Mouse (Mus musculus) liver, embryonic 12.5 days (tissue): ENCODE measurements around the gene Itprip. TPM values are rescaled to one million over a fixed set of nuclear protein-coding genes. Genes with fewer than 3 reads are reported as not detected.

ENCODE experiments used
- ATAC-seq: fragments of 200-750 bp; cut with Nextera tagmentation; 2 replicates; pipeline ENCODE4 v1.8.0; 2017; ENCODE audit warnings: moderate number of reproducible peaks, mild to moderate bottlenecking, moderate library complexity
- H3K27ac ChIP-seq: fragments of 300-500 bp; sonication (generic); 2 replicates; pipeline ENCODE4 v1.5.1; 2016; ENCODE audit warnings: mild to moderate bottlenecking
- H3K27me3 ChIP-seq: fragments of 300-500 bp; sonication (generic); replicated peaks from 2 replicates; pipeline ENCODE4 v1.6.1; 2016; ENCODE audit warnings: mild to moderate bottlenecking, moderate library complexity
- H3K36me3 ChIP-seq: fragments of 300-500 bp; sonication (generic); 2 replicates; pipeline ENCODE4 v1.6.1; 2016; ENCODE audit warnings: mild to moderate bottlenecking, moderate library complexity
- H3K4me1 ChIP-seq: fragments of 300-500 bp; sonication (generic); 2 replicates; pipeline ENCODE4 v1.6.1; 2016
- H3K4me2 ChIP-seq: fragments of 300-500 bp; sonication (generic); 2 replicates; pipeline ENCODE4 v1.6.1; 2016; ENCODE audit warnings: mild to moderate bottlenecking, moderate library complexity
- H3K4me3 ChIP-seq: fragments of 300-500 bp; sonication (generic); 2 replicates; pipeline ENCODE4 v1.5.1; 2016; ENCODE audit warnings: mild to moderate bottlenecking, moderate library complexity
- H3K9ac ChIP-seq: fragments of 300-500 bp; sonication (generic); 2 replicates; pipeline ENCODE4 v1.6.1; 2016; ENCODE audit warnings: mild to moderate bottlenecking, moderate library complexity
- H3K9me3 ChIP-seq: fragments of 300-500 bp; sonication (generic); replicated peaks from 2 replicates; pipeline ENCODE4 v1.6.1; 2016; ENCODE audit warnings: mild to moderate bottlenecking, moderate library complexity
- WGBS: fragments of 180-500 bp; shearing (Covaris S2); methylation state at CpG from one replicate; pipeline ENCODE4 v1.1.7; 2016; ENCODE audit not compliant: insufficient replicate concordance; 5-methylcytosine and 5-hydroxymethylcytosine counted together
- polyA plus RNA-seq: library from polyadenylated mRNA; unstranded; fragments of >200 nt; fragmentation: Nextera tagmentation; extraction: Ambion mirVana; gene quantifications from 2 replicates; pipeline ENCODE4 v1.2.1, GENCODE M21; 2016

Gene Itprip
- polyA plus RNA-seq, 1 experiment from 2014 or later, result 5.3 TPM

DNA sequence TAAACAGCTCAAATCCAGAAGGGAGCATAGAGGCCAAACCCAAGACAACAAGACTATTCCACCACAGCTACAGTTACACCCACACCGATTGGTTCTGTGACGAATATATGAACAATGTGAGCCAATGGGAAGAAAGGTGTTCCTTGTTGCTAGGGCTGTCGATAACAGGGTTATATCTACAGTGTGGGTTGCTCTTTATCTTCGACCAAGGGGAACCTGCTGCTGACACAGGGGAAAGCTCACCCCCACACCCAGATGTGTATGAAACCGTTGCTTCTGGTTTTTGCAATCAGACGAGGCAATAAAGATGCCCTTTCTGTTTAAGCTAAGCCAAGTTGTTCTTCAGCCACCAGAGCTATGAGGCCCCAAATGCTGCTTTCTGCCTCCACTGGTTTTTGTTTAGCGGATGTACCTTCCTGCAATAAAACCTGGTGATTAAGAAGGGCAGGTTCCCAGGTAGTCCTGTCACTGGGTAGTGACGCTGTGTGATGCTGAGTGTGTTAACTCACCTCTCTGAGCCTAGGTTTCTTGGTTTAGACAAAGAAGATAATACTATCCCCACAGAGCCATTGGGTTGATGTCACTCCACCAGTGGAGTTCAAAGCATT lies 20.5 kb downstream of the Itprip start:
- 39% methylated on average over 8 of the region's 8 CpGs for WGBS
- ATAC-seq, result peak; percentile 89
- H3K4me1 ChIP-seq, result peaks cover 65% of the 10 kb centered on the region
- H3K4me3 ChIP-seq, result no peak overlapping the region
- no peak overlapping the region for H3K9ac ChIP-seq
- H3K27ac ChIP-seq, result peak overlapping the region; percentile 70
- H3K4me2 ChIP-seq, result peak overlapping the region; percentile 44
- no peaks in the 10 kb centered on the region for H3K27me3 ChIP-seq
- peaks cover 42% of the 10 kb centered on the region for H3K36me3 ChIP-seq
- no peaks in the 10 kb centered on the region for H3K9me3 ChIP-seq

- 85% methylated on average over 6 of the region's 6 CpGs for WGBS
- peaks cover 12% of the 10 kb centered on the region for H3K4me1 ChIP-seq
- H3K9ac ChIP-seq, result no peak overlapping the region
- peaks cover 47% of the 10 kb centered on the region for H3K36me3 ChIP-seq
- H3K27me3 ChIP-seq, result no peaks in the 10 kb centered on the region
- no peaks in the 10 kb centered on the region for H3K9me3 ChIP-seq
- no peak for ATAC-seq
- no peak overlapping the region for H3K4me3 ChIP-seq
- no peak overlapping the region for H3K4me2 ChIP-seq
- H3K27ac ChIP-seq, result no peak overlapping the region
These were observed 26.0 kb downstream of the Itprip start for GRCm38 (mm10) chr19:47893092-47893491.

DNA sequence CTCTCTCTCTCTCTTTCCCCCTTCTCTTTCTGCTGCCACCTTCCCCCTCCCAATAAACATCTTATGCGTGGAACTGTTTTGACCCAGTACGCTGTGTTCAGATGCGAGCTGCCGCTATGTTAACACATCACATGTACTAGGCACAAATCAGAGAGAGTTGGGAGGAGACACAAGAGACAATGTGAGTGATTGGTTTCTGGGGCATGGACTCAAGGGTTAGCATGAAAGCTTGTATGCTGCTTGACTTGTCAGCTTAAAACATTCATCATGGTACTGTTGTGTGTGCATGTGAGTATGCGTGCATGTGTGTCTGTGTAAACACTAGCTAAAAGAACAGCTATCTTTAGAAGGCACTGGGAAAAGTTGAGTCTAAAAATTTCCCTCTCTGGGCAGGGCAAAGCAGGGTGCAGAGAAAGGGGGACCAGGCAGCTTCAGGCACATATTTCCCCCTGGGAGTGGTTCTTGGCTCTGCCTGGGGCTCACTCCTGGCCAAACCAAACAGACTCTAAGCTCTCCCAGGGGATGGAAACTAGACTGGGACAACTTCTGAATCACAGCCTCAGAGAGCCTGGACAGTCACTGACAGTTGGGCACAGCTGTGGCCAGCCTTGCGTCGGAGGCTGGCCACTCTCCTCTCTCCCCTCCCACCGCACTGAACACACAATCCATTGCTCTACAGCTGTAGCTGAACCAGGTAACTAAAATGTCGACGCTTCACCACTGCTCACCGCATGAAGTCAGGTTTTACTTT lies 27.4 kb downstream of the Itprip start:
- 82% methylated on average over 11 of the region's 11 CpGs for WGBS
- H3K9me3 ChIP-seq, result no peaks in the 10 kb centered on the region
- H3K27ac ChIP-seq, result no peak overlapping the region
- H3K36me3 ChIP-seq, result peaks cover 34% of the 10 kb centered on the region
- no peak overlapping the region for H3K4me3 ChIP-seq
- no peaks in the 10 kb centered on the region for H3K27me3 ChIP-seq
- no peak for ATAC-seq
- no peak overlapping the region for H3K9ac ChIP-seq
- no peak overlapping the region for H3K4me2 ChIP-seq
- no peaks in the 10 kb centered on the region for H3K4me1 ChIP-seq

DNA sequence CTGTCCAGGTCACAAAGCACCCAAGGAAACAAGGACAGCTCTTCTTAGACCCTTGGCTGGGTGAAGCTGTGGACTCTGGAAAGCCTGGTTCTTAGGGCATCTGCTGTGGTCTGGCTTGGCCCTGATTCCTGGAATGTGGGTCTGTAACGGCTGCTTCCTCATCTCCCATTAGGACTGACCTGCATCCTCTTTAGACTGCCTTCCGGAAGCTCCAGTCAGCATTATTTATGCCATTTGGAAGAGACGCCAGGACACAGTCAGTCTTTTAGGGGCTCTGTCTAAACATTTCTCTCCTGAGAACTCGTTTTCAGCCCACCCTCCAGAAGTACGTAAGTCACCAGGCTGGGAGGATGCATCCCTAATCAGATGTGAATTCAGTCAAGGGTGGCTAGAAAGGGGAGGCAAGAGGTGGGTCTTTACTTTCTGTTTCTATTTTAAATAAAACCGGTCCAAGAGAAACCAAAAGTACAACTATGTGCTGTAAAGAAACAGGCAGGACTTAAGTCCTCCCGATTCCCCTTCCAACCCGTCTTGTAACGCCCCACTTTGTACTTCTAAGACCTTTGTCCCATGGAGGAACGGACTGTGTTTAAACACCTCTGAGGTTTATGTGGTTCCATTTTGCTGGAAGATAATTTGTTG lies 28.5 kb downstream of the Itprip start:
- Histone ChIP-seq H3K27me3 (no peaks in the 10 kb centered on the region), H3K9ac (no peak overlapping the region), H3K36me3 (peaks cover 23% of the 10 kb centered on the region), H3K9me3 (no peaks in the 10 kb centered on the region), H3K4me2 (no peak overlapping the region), H3K4me1 (peaks cover 3% of the 10 kb centered on the region; the same call in 1 of the 2 replicates), H3K27ac (0 out of 2 replicates have a peak overlapping the region, but pooled peaks have one; percentile 13), H3K4me3 (no peak overlapping the region)
- no peak for ATAC-seq
- 57% methylated on average over 10 of the region's 10 CpGs for WGBS

- ATAC-seq, result no peak
- no peak overlapping the region for H3K9ac ChIP-seq
- 80% methylated on average over 8 of the region's 8 CpGs for WGBS
These were observed 31.1 kb downstream of the Itprip start for GRCm38 (mm10) chr19:47888037-47888436.

DNA sequence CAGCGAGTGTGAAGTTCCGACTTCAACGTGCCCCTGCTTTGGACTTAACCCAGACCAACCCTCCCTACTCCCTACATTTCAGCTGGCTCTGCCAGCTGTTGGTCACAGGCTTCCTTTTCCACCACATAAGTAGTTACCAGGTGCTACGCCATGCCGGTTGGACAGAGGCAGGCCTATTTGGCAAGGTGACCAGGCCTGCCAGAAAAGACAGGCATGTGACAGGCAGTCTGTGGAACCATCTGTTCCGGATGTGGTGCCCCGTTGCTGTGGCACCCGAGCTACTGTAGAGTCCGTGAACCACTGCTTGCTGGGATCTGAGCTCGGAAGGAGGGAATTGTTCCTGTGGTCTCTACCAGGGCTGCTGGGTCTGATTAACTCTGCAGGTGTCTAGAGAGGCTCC lies 31.7 kb downstream of the Itprip start:
- no peaks in the 10 kb centered on the region for H3K27me3 ChIP-seq
- 74% methylated on average over 10 of the region's 10 CpGs for WGBS
- no peak overlapping the region for H3K4me3 ChIP-seq
- H3K27ac ChIP-seq, result no peak overlapping the region
- H3K4me1 ChIP-seq, result peaks cover 14% of the 10 kb centered on the region; the same call in 1 of the 2 replicates
- no peak overlapping the region for H3K4me2 ChIP-seq
- ATAC-seq, result no peak
- no peak overlapping the region for H3K9ac ChIP-seq
- H3K36me3 ChIP-seq, result no peaks in the 10 kb centered on the region
- H3K9me3 ChIP-seq, result no peaks in the 10 kb centered on the region

More at GRCm38 (mm10) chr19:47888037-47888436, 31.1 kb downstream of the Itprip start:
- Histone ChIP-seq H3K36me3 (no peaks in the 10 kb centered on the region), H3K4me3 (no peak overlapping the region), H3K4me1 (peaks cover 14% of the 10 kb centered on the region; the same call in 1 of the 2 replicates), H3K27ac (no peak overlapping the region), H3K27me3 (no peaks in the 10 kb centered on the region), H3K9me3 (no peaks in the 10 kb centered on the region), H3K4me2 (no peak overlapping the region)

DNA sequence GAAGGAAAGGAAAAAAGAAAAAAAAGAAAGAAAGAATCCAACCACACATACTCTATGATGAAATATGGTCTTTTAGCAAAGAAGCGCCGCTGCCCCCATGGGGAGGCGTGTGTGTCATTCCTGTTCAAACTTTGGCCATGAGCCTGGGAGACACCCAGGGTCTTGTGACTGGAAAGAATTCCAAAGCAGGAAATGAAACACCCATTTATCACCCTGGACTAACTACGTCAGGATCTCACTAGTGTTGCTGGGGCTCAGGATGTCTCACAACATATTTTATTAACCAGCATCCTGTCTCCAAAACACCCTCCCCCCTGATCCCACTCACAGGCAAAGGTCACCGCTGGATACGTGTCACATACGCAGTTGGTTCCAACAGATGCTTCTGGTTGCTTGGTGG lies 32.5 kb downstream of the Itprip start:
- H3K9me3 ChIP-seq, result no peaks in the 10 kb centered on the region
- no peak overlapping the region for H3K9ac ChIP-seq
- no peaks in the 10 kb centered on the region for H3K36me3 ChIP-seq
- 71% methylated on average over 7 of the region's 7 CpGs for WGBS
- ATAC-seq, result no peak
- peaks cover 14% of the 10 kb centered on the region; the same call in 1 of the 2 replicates for H3K4me1 ChIP-seq
- 0 out of 2 replicates have a peak, but pooled peaks cover 3% of the 10 kb centered on the region for H3K27me3 ChIP-seq
- H3K4me3 ChIP-seq, result no peak overlapping the region
- H3K27ac ChIP-seq, result no peak overlapping the region
- H3K4me2 ChIP-seq, result no peak overlapping the region

- no peaks in the 10 kb centered on the region for H3K36me3 ChIP-seq
- H3K9me3 ChIP-seq, result no peaks in the 10 kb centered on the region
- no peak for ATAC-seq
- no peak overlapping the region for H3K9ac ChIP-seq
- 49% methylated on average over 11 of the region's 11 CpGs for WGBS
- H3K27me3 ChIP-seq, result peaks cover 3% of the 10 kb centered on the region; the same call in 1 of the 2 replicates
- H3K4me3 ChIP-seq, result no peak overlapping the region
- no peak overlapping the region for H3K4me2 ChIP-seq
- peaks cover 14% of the 10 kb centered on the region; the same call in 1 of the 2 replicates for H3K4me1 ChIP-seq
- no peak overlapping the region for H3K27ac ChIP-seq
These were observed 33.2 kb downstream of the Itprip start for GRCm38 (mm10) chr19:47885886-47886285.

GRCm38 (mm10) chr19:47885191-47885743 lies 33.8 kb downstream of the Itprip start:
- Histone ChIP-seq H3K27me3 (peaks cover 3% of the 10 kb centered on the region; the same call in 1 of the 2 replicates), H3K27ac (no peak overlapping the region), H3K4me1 (peaks cover 14% of the 10 kb centered on the region; the same call in 1 of the 2 replicates), H3K36me3 (no peaks in the 10 kb centered on the region), H3K9me3 (no peaks in the 10 kb centered on the region), H3K4me2 (no peak overlapping the region), H3K9ac (no peak overlapping the region), H3K4me3 (no peak overlapping the region)
- no peak for ATAC-seq
- 54% methylated on average over 7 of the region's 7 CpGs for WGBS

DNA sequence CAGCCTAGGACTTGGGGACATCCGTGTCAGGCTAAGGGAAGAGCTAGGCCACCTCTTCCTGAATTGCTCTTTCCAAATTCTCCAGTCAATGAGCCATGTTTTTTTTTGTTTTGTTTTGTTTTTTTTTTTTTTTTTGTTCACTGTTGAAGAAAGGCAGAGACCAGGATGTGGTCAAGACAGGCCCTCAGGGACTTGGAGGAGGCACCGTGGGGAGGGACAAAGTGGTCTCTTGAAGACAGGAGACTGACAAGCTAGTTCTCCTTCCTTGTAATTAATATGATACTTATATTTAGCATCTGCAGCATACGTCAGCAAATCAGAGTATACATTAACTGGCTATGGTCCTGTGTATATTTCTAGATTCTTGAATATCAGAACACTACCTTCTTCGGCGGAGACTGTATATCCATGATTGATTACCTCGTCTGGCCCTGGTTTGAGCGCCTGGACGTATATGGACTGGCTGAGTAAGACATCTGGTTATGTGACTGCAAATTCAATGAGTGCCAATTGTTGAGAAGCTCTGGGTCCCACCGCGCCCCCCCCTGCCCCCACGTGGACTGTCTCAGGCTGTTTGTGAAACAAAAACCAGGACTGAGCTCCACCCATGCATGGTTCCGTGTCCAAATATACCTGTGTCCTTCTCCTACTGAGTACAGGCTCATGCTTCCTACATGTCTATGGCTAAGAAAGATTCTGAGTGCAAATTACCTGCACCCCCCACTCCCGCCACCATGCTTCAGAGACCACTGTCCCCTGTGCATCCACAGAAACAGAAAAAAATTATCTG lies 34.6 kb downstream of the Itprip start:
- 61% methylated on average over 13 of the region's 13 CpGs for WGBS
- ATAC-seq, result no peak
- H3K9ac ChIP-seq, result no peak overlapping the region

DNA sequence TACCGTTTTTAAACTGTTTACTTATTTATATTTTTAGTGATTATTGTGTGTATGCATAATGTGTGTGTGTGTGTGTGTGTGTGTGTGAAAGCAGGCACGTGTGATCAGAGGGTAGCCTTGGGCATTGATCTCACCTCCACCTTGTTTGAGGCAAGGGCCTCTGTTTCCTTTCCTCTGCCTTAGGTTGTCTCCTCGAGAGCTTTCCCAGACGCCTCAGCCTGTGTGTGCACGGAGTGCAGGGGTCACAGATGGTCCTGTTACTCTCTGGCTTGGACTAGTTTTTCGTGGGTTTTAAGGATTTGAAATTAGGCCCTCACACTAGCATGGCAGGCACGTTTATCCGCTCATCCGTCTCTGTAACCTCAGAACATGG lies 36.2 kb downstream of the Itprip start:
- Histone ChIP-seq H3K4me1 (peaks cover 14% of the 10 kb centered on the region; the same call in 1 of the 2 replicates), H3K27me3 (peaks cover 3% of the 10 kb centered on the region; the same call in 1 of the 2 replicates), H3K4me2 (no peak overlapping the region), H3K36me3 (no peaks in the 10 kb centered on the region), H3K9ac (no peak overlapping the region), H3K9me3 (no peaks in the 10 kb centered on the region), H3K4me3 (no peak overlapping the region), H3K27ac (no peak overlapping the region)
- WGBS, result 49% methylated on average over 9 of the region's 9 CpGs
- ATAC-seq, result no peak

More for the DNA sequence above, 34.6 kb downstream of the Itprip start:
- peaks cover 3% of the 10 kb centered on the region; the same call in 1 of the 2 replicates for H3K27me3 ChIP-seq
- H3K4me2 ChIP-seq, result no peak overlapping the region
- H3K9me3 ChIP-seq, result no peaks in the 10 kb centered on the region
- no peaks in the 10 kb centered on the region for H3K36me3 ChIP-seq
- peaks cover 14% of the 10 kb centered on the region; the same call in 1 of the 2 replicates for H3K4me1 ChIP-seq
- H3K4me3 ChIP-seq, result no peak overlapping the region
- no peak overlapping the region for H3K27ac ChIP-seq
